Mouse (Mus musculus): ENCODE results near the gene Tmcc3. TPM values are rescaled to one million over a fixed set of nuclear protein-coding genes. Genes with fewer than 3 reads are reported as not detected.

Gene Tmcc3
- total RNA-seq, 1 experiment = 7.0 TPM

GRCm38 (mm10) chr10:94347959-94348358, 36.2 kb downstream of the Tmcc3 start:
- TF ChIP-seq MAFK (IDR thresholded peaks at IDR 0.05; ENCODE audit: insufficient read depth, low read depth, low read length) (no peak), ZNF384 (IDR thresholded peaks at IDR 0.05; ENCODE audit: low read depth, low read length) (no peak), CHD2 (IDR thresholded peaks at IDR 0.05; ENCODE audit: low read depth, low read length) (no peak), ZC3H11A (IDR thresholded peaks at IDR 0.05; ENCODE audit: borderline replicate concordance, low read depth, low read length) (no peak)
- H3K4me3 ChIP-seq (ENCODE audit: insufficient read depth in 1 of 2, low read depth in 1 of 2, low read length in 2 of 2, poor library complexity in 1 of 2, severe bottlenecking in 1 of 2) = no peak overlapping the region
- DNase-seq (ENCODE audit: low read depth, low spot score) = no peak
- no peak overlapping the region for H3K27ac ChIP-seq (ENCODE audit: insufficient read depth, low read depth, low read length, poor library complexity, severe bottlenecking)
- no peaks in the 10 kb centered on the region for H3K36me3 ChIP-seq (ENCODE audit: control insufficient read depth, insufficient read depth, low read length, poor library complexity, severe bottlenecking)
- H3K9me3 ChIP-seq (ENCODE audit: control insufficient read depth, insufficient read depth, low read depth, low read length) = no peaks in the 10 kb centered on the region
- no peak overlapping the region for H3K9ac ChIP-seq (ENCODE audit: insufficient read depth, low read depth, low read length, poor library complexity, severe bottlenecking)
- H3K4me1 ChIP-seq (ENCODE audit: control insufficient read depth in 2 of 2, insufficient read depth in 2 of 2, low read length in 2 of 2, poor library complexity in 1 of 2) = no peaks in the 10 kb centered on the region
- in situ Hi-C loops (cut with MboI; ENCODE audit: low sequenced_read_pairs in 2 of 2, unreplicated experiment in 2 of 2) = no loop called here

GRCm38 (mm10) chr10:94350207-94350606, 38.5 kb downstream of the Tmcc3 start:
- Histone ChIP-seq H3K4me1 (ENCODE audit: control insufficient read depth in 2 of 2, insufficient read depth in 2 of 2, low read length in 2 of 2, poor library complexity in 1 of 2) (no peaks in the 10 kb centered on the region), H3K9me3 (ENCODE audit: control insufficient read depth, insufficient read depth, low read depth, low read length) (no peaks in the 10 kb centered on the region), H3K4me3 (ENCODE audit: insufficient read depth in 1 of 2, low read depth in 1 of 2, low read length in 2 of 2, poor library complexity in 1 of 2, severe bottlenecking in 1 of 2) (no peak overlapping the region), H3K36me3 (ENCODE audit: control insufficient read depth, insufficient read depth, low read length, poor library complexity, severe bottlenecking) (no peaks in the 10 kb centered on the region), H3K9ac (ENCODE audit: insufficient read depth, low read depth, low read length, poor library complexity, severe bottlenecking) (no peak overlapping the region), H3K27ac (ENCODE audit: insufficient read depth, low read depth, low read length, poor library complexity, severe bottlenecking) (no peak overlapping the region)
- no peak for DNase-seq (ENCODE audit: low read depth, low spot score)
- in situ Hi-C loops (cut with MboI; ENCODE audit: low sequenced_read_pairs in 2 of 2, unreplicated experiment in 2 of 2) = no loop called here
- TF ChIP-seq HCFC1 (IDR thresholded peaks at IDR 0.05; ENCODE audit: borderline replicate concordance, insufficient read depth, low read length) (no peak), ZNF384 (IDR thresholded peaks at IDR 0.05; ENCODE audit: low read depth, low read length) (no peak), ZC3H11A (IDR thresholded peaks at IDR 0.05; ENCODE audit: borderline replicate concordance, low read depth, low read length) (no peak), MAFK (IDR thresholded peaks at IDR 0.05; ENCODE audit: insufficient read depth, low read depth, low read length) (no peak), CHD2 (IDR thresholded peaks at IDR 0.05; ENCODE audit: low read depth, low read length) (no peak)

GRCm38 (mm10) chr10:94350896-94351661, 39.3 kb downstream of the Tmcc3 start:
- Histone ChIP-seq H3K27ac (ENCODE audit: insufficient read depth, low read depth, low read length, poor library complexity, severe bottlenecking) (no peak overlapping the region), H3K9ac (ENCODE audit: insufficient read depth, low read depth, low read length, poor library complexity, severe bottlenecking) (no peak overlapping the region), H3K36me3 (ENCODE audit: control insufficient read depth, insufficient read depth, low read length, poor library complexity, severe bottlenecking) (no peaks in the 10 kb centered on the region), H3K9me3 (ENCODE audit: control insufficient read depth, insufficient read depth, low read depth, low read length) (no peaks in the 10 kb centered on the region), H3K4me3 (ENCODE audit: insufficient read depth in 1 of 2, low read depth in 1 of 2, low read length in 2 of 2, poor library complexity in 1 of 2, severe bottlenecking in 1 of 2) (no peak overlapping the region), H3K4me1 (ENCODE audit: control insufficient read depth in 2 of 2, insufficient read depth in 2 of 2, low read length in 2 of 2, poor library complexity in 1 of 2) (no peaks in the 10 kb centered on the region)
- TF ChIP-seq ZNF384 (IDR thresholded peaks at IDR 0.05; ENCODE audit: low read depth, low read length) = no peak
- TF ChIP-seq ZC3H11A (IDR thresholded peaks at IDR 0.05; ENCODE audit: borderline replicate concordance, low read depth, low read length) = no peak
- TF ChIP-seq CHD2 (IDR thresholded peaks at IDR 0.05; ENCODE audit: low read depth, low read length) = no peak
- TF ChIP-seq MAFK (IDR thresholded peaks at IDR 0.05; ENCODE audit: insufficient read depth, low read depth, low read length) = no peak
- TF ChIP-seq HCFC1 (IDR thresholded peaks at IDR 0.05; ENCODE audit: borderline replicate concordance, insufficient read depth, low read length) = no peak
- in situ Hi-C loops (cut with MboI; ENCODE audit: low sequenced_read_pairs in 2 of 2, unreplicated experiment in 2 of 2) = no loop called here
- no peak for DNase-seq (ENCODE audit: low read depth, low spot score)

GRCm38 (mm10) chr10:94352172-94352876, 40.6 kb downstream of the Tmcc3 start:
- no peaks in the 10 kb centered on the region for H3K36me3 ChIP-seq (ENCODE audit: control insufficient read depth, insufficient read depth, low read length, poor library complexity, severe bottlenecking)
- in situ Hi-C loops (cut with MboI; ENCODE audit: low sequenced_read_pairs in 2 of 2, unreplicated experiment in 2 of 2) = no loop called here
- H3K4me3 ChIP-seq (ENCODE audit: insufficient read depth in 1 of 2, low read depth in 1 of 2, low read length in 2 of 2, poor library complexity in 1 of 2, severe bottlenecking in 1 of 2) = no peak overlapping the region
- no peaks in the 10 kb centered on the region for H3K4me1 ChIP-seq (ENCODE audit: control insufficient read depth in 2 of 2, insufficient read depth in 2 of 2, low read length in 2 of 2, poor library complexity in 1 of 2)
- DNase-seq (ENCODE audit: low read depth, low spot score) = no peak
- H3K27ac ChIP-seq (ENCODE audit: insufficient read depth, low read depth, low read length, poor library complexity, severe bottlenecking) = no peak overlapping the region
- H3K9ac ChIP-seq (ENCODE audit: insufficient read depth, low read depth, low read length, poor library complexity, severe bottlenecking) = no peak overlapping the region
- H3K9me3 ChIP-seq (ENCODE audit: control insufficient read depth, insufficient read depth, low read depth, low read length) = no peaks in the 10 kb centered on the region
- TF ChIP-seq ZNF384 (IDR thresholded peaks at IDR 0.05; ENCODE audit: low read depth, low read length) (no peak), HCFC1 (IDR thresholded peaks at IDR 0.05; ENCODE audit: borderline replicate concordance, insufficient read depth, low read length) (no peak), ZC3H11A (IDR thresholded peaks at IDR 0.05; ENCODE audit: borderline replicate concordance, low read depth, low read length) (no peak), MAFK (IDR thresholded peaks at IDR 0.05; ENCODE audit: insufficient read depth, low read depth, low read length) (no peak), CHD2 (IDR thresholded peaks at IDR 0.05; ENCODE audit: low read depth, low read length) (no peak)
